ENCODE assay signal across 10 mouse cellular contexts in the genomic region with DNA sequence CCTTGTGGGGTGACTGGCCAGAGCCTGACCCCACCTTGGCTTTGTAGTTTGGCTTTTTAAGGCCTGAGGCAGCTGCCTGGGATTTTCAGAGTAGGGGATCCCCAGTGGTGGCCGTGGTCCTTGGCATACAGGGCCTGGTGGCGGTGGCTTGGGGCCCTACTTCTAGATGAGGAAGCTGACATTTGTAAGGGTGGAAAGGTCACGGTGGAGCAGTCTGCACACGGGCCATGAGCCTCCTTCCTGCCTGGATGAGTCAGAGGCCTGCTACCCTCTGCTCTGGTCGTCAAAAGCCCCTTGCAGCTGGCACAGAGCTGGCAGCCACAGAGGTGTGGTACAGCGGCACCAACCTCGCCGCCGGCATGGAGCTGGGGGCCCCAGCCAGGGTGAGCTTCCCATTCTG. TPM values are rescaled to one million over a fixed set of nuclear protein-coding genes. Genes with fewer than 3 reads are reported as not detected.
DNase-seq lines count a peak whose midpoint lies in the region; ATAC-seq lines count a peak whose summit lies in the region.
"Had no signal": no experiment of that assay in that cellular context is flagged by ENCODE, and none has a peak within 500 bp of the region (broad histone marks: within the 10 kb centered on the region; RNA-seq: fewer than 3 reads in every experiment).

No protein-coding gene starts in this region.

- no peaks in the 10 kb centered on the region for H3K27me3 ChIP-seq in lung, embryonic 15.5 days
- H3K27me3 ChIP-seq in neural tube, embryonic 13.5 days = no peaks in the 10 kb centered on the region

- no peak for ATAC-seq in lung, embryonic 15.5 days (ENCODE audit: borderline replicate concordance, extremely low read depth, low FRiP score, low TSS enrichment)
- peak; percentile 69 for ATAC-seq in inflammation-experienced regulatory T-cells, adult 6 months
- no peak for ATAC-seq in neural tube, embryonic 13.5 days (ENCODE audit: low read depth)

- H3K9me3 ChIP-seq in lung, embryonic 15.5 days = no peaks in the 10 kb centered on the region
- no peaks in the 10 kb centered on the region for H3K9me3 ChIP-seq in neural tube, embryonic 13.5 days

- DNase-seq in adrenal gland, adult 2 months = peak; percentile 63
- no peak for DNase-seq in adrenal gland, postnatal 4 days (ENCODE audit: low spot score in 2 of 2)
- no peak for DNase-seq in lung, postnatal 10 days
- DNase-seq in embryo, embryonic 10.5 days (ENCODE audit: low spot score) = no peak
- no peak for DNase-seq in cerebellum, postnatal 4 days (ENCODE audit: low spot score in 2 of 2)

- H3K9ac ChIP-seq in lung, embryonic 15.5 days = no peak overlapping the region
- H3K9ac ChIP-seq in neural tube, embryonic 13.5 days = no peak overlapping the region

- peak overlapping the region; percentile 55 for H3K27ac ChIP-seq in lung, embryonic 15.5 days
- peak overlapping the region; percentile 38; the same call in 1 of the 2 replicates for H3K27ac ChIP-seq in neural tube, embryonic 13.5 days (replicated peaks)

- 62% methylated on average over 9 of the region's 9 CpGs for WGBS in lung, embryonic 15.5 days
- WGBS in neural tube, embryonic 13.5 days = 65% methylated on average over 9 of the region's 9 CpGs

- H3K4me3 ChIP-seq in lung, embryonic 15.5 days = no peak overlapping the region
- H3K4me3 ChIP-seq in neural tube, embryonic 13.5 days = no peak overlapping the region
- H3K4me3 ChIP-seq: erythroblast, embryonic 14.5 days had no signal

- peaks cover 22% of the 10 kb centered on the region for H3K36me3 ChIP-seq in lung, embryonic 15.5 days
- peaks cover 32% of the 10 kb centered on the region for H3K36me3 ChIP-seq in neural tube, embryonic 13.5 days

- H3K4me1 ChIP-seq in lung, embryonic 15.5 days = peaks cover 11% of the 10 kb centered on the region
- H3K4me1 ChIP-seq in neural tube, embryonic 13.5 days (replicated peaks) = peaks cover 28% of the 10 kb centered on the region

- no peak overlapping the region for H3K4me2 ChIP-seq in lung, embryonic 15.5 days
- no peak overlapping the region for H3K4me2 ChIP-seq in neural tube, embryonic 13.5 days

RNA-seq across cellular contexts. Expression of a gene that starts 9.6 kb away (rescaled TPM):
- 10 to 100 TPM in 1 of 2 experiments, 1 to 10 TPM in 1; 9.5 to 14.5 TPM for total RNA-seq in adrenal gland, adult 2 months (2021)
- 59.0 and 60.2 TPM in 2 replicates for polyA plus RNA-seq in adrenal gland, adult 2 months (2012; rRNA removed)
- 10 to 100 TPM; 23.5 to 24.4 TPM for total RNA-seq in adrenal gland, postnatal 4 days (2021)
- 22.5 and 27.8 TPM in 2 replicates for polyA plus RNA-seq in lung, embryonic 15.5 days (2015; fragmentation: Nextera tagmentation; extraction: Ambion mirVana)
- 10 to 100 TPM; 16.8 to 44.8 (median 23.1) TPM for polyA plus RNA-seq in inflammation-experienced regulatory T-cells, adult 6 months (2017; shearing (Covaris generic))
- polyA plus RNA-seq in neural tube, embryonic 13.5 days (2015; fragmentation: Nextera tagmentation; extraction: Ambion mirVana) = 17.6 and 20.6 TPM in 2 replicates

RNA-seq across cellular contexts. Expression of a gene that starts 32.1 kb away (rescaled TPM):
- 10 to 100 TPM; 48.6 to 95.9 TPM for total RNA-seq in adrenal gland, adult 2 months (2021)
- 185 and 217 TPM in 2 replicates for polyA plus RNA-seq in adrenal gland, adult 2 months (2012; rRNA removed)
- total RNA-seq in adrenal gland, postnatal 4 days (2021) = 100 to 1,000 TPM; 199 to 212 TPM
- 38.0 and 39.1 TPM in 2 replicates for polyA plus RNA-seq in lung, embryonic 15.5 days (2015; fragmentation: Nextera tagmentation; extraction: Ambion mirVana)
- 1 to 10 TPM; 2.8 to 4.2 (median 3.7) TPM for polyA plus RNA-seq in inflammation-experienced regulatory T-cells, adult 6 months (2017; shearing (Covaris generic))
- polyA plus RNA-seq in neural tube, embryonic 13.5 days (2015; fragmentation: Nextera tagmentation; extraction: Ambion mirVana) = 68.5 and 72.3 TPM in 2 replicates

RNA-seq across cellular contexts. Expression of a gene that starts 51.8 kb away (rescaled TPM):
- not detected for total RNA-seq in adrenal gland, adult 2 months (2021)
- polyA plus RNA-seq in adrenal gland, adult 2 months (2012; rRNA removed) = not detected in 2 replicates
- not detected for total RNA-seq in adrenal gland, postnatal 4 days (2021)
- polyA plus RNA-seq in lung, embryonic 15.5 days (2015; fragmentation: Nextera tagmentation; extraction: Ambion mirVana) = 0.28 TPM in 1 of 2 replicates, not detected in the other
- 1 to 10 TPM; 1.2 to 5.5 (median 1.9) TPM for polyA plus RNA-seq in inflammation-experienced regulatory T-cells, adult 6 months (2017; shearing (Covaris generic))
- not detected in 2 replicates for polyA plus RNA-seq in neural tube, embryonic 13.5 days (2015; fragmentation: Nextera tagmentation; extraction: Ambion mirVana)
- polyA plus RNA-seq: C2C12 had no signal
